Mouse (Mus musculus): ENCODE results near the gene Hgfac. TPM values are rescaled to one million over a fixed set of nuclear protein-coding genes. Genes with fewer than 3 reads are reported as not detected.

The Hgfac gene
- polyA plus RNA-seq, 1 experiment = 5.8 TPM

GRCm38 (mm10) chr5:35006599-35006998, 34.7 kb upstream of the Hgfac start:
- Histone ChIP-seq H3K4me1 (ENCODE audit: control insufficient read depth, insufficient read depth, low read length) (no peaks in the 10 kb centered on the region), H3K4me3 (replicated peaks; ENCODE audit: control insufficient read depth, low read depth, low read length) (no peak overlapping the region), H3K27ac (ENCODE audit: control insufficient read depth, insufficient read depth, low read depth, low read length, poor library complexity) (no peak overlapping the region)
- TF ChIP-seq POLR2A (IDR thresholded peaks at IDR 0.05; ENCODE audit: borderline replicate concordance, control insufficient read depth, low read depth, low read length) (no peak), CTCF (IDR thresholded peaks at IDR 0.05; ENCODE audit: control insufficient read depth, insufficient read depth, low read length) (no peak)
- WGBS = 82% methylated on average over 2 of the region's 2 CpGs

DNA sequence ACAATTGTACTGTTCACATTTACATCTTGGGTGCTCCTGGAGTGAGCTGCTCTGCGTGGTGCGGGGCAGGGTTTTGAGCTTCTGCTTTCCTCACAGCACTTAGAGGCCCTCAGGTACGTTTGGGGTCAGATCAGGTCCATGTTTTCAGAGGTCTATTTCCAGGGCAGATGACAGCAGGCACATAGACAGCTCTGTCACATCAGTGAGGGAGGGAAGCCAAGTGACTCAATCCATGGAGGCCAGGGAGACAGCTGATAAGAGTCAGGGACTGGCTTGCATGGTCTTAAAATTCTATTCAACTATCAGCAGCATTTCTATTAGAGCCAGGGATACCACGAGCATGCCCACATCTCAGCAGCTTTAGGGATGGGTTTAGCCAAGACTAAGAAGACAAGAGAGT, 32.1 kb upstream of the Hgfac start:
- Histone ChIP-seq H3K27ac (ENCODE audit: control insufficient read depth, insufficient read depth, low read depth, low read length, poor library complexity) (no peak overlapping the region), H3K4me1 (ENCODE audit: control insufficient read depth, insufficient read depth, low read length) (no peaks in the 10 kb centered on the region), H3K4me3 (replicated peaks; ENCODE audit: control insufficient read depth, low read depth, low read length) (no peak overlapping the region)
- 87% methylated on average over 4 of the region's 4 CpGs for WGBS
- no peak for TF ChIP-seq CTCF (IDR thresholded peaks at IDR 0.05; ENCODE audit: control insufficient read depth, insufficient read depth, low read length)
- TF ChIP-seq POLR2A (IDR thresholded peaks at IDR 0.05; ENCODE audit: borderline replicate concordance, control insufficient read depth, low read depth, low read length) = no peak

DNA sequence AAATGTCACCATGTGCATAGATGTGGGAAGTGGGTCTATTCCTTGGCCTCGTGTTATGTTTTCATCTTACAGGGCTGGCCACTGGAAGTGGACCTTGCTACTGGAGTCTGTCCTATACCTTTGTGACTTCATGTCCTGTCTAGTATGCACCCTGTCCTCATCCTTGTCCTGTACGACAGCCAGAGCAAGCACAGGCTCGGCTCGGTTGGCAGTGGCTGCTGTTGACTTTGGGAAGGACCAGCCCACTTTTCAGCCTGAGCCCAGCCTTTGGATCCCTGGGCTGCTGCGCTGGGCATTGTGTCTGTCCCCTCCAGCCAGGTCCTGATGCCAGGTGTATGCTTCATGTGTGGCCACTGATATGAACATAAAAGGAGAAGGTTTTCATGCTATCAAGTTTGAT, 30.7 kb upstream of the Hgfac start:
- Histone ChIP-seq H3K4me1 (ENCODE audit: control insufficient read depth, insufficient read depth, low read length) (no peaks in the 10 kb centered on the region), H3K4me3 (replicated peaks; ENCODE audit: control insufficient read depth, low read depth, low read length) (no peak overlapping the region), H3K27ac (ENCODE audit: control insufficient read depth, insufficient read depth, low read depth, low read length, poor library complexity) (no peak overlapping the region)
- WGBS = 84% methylated on average over 5 of the region's 5 CpGs
- no peak for TF ChIP-seq POLR2A (IDR thresholded peaks at IDR 0.05; ENCODE audit: borderline replicate concordance, control insufficient read depth, low read depth, low read length)
- no peak for TF ChIP-seq CTCF (IDR thresholded peaks at IDR 0.05; ENCODE audit: control insufficient read depth, insufficient read depth, low read length)

- H3K4me3 ChIP-seq (replicated peaks; ENCODE audit: control insufficient read depth, low read depth, low read length) = no peak overlapping the region
- no peaks in the 10 kb centered on the region for H3K4me1 ChIP-seq (ENCODE audit: control insufficient read depth, insufficient read depth, low read length)
- 91% methylated on average over 6 of the region's 6 CpGs for WGBS
- no peak overlapping the region for H3K27ac ChIP-seq (ENCODE audit: control insufficient read depth, insufficient read depth, low read depth, low read length, poor library complexity)
- TF ChIP-seq POLR2A (IDR thresholded peaks at IDR 0.05; ENCODE audit: borderline replicate concordance, control insufficient read depth, low read depth, low read length) (no peak), CTCF (IDR thresholded peaks at IDR 0.05; ENCODE audit: control insufficient read depth, insufficient read depth, low read length) (no peak)
These were observed 30.0 kb upstream of the Hgfac start for GRCm38 (mm10) chr5:35011156-35011923.

- Histone ChIP-seq H3K4me3 (replicated peaks; ENCODE audit: control insufficient read depth, low read depth, low read length) (no peak overlapping the region), H3K27ac (ENCODE audit: control insufficient read depth, insufficient read depth, low read depth, low read length, poor library complexity) (no peak overlapping the region), H3K4me1 (ENCODE audit: control insufficient read depth, insufficient read depth, low read length) (no peaks in the 10 kb centered on the region)
- no peak for TF ChIP-seq CTCF (IDR thresholded peaks at IDR 0.05; ENCODE audit: control insufficient read depth, insufficient read depth, low read length)
- TF ChIP-seq POLR2A (IDR thresholded peaks at IDR 0.05; ENCODE audit: borderline replicate concordance, control insufficient read depth, low read depth, low read length) = no peak
- 93% methylated on average over 6 of the region's 6 CpGs for WGBS
These were observed 27.3 kb upstream of the Hgfac start for GRCm38 (mm10) chr5:35014036-35014435.

DNA sequence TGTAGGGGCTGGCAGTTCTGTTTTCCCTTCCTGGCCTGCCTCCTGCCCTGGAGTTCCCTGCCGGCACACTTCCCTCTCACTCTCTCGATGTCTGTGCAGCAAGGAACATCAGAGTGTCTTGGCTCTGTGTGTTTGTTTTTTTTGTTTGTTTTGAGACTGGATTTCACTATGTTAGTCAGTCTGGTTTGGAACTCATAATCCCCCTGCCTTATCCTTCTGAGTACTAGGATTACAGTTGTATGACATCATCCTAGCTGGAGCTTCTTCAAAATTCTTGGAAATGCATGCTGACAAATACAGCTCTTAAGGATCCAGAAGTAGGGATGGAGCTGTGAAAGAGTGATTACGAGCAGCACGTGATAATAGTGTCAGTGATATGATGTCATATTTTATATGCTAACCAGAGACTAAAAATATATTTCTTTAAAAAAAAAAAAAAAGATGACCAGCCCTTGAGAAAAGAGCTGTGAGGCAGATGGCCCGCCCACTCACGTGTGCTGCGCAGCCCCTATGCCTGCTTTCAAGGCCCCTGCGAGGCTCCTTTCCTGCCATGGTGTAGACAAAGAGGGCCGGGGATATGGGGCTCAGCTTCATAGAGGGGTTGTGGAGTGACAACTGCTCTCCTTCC, 21.5 kb upstream of the Hgfac start:
- no peak overlapping the region for H3K4me3 ChIP-seq (replicated peaks; ENCODE audit: control insufficient read depth, low read depth, low read length)
- 87% methylated on average over 9 of the region's 9 CpGs for WGBS
- H3K27ac ChIP-seq (ENCODE audit: control insufficient read depth, insufficient read depth, low read depth, low read length, poor library complexity) = no peak overlapping the region
- no peak for TF ChIP-seq CTCF (IDR thresholded peaks at IDR 0.05; ENCODE audit: control insufficient read depth, insufficient read depth, low read length)
- H3K4me1 ChIP-seq (ENCODE audit: control insufficient read depth, insufficient read depth, low read length) = no peaks in the 10 kb centered on the region

DNA sequence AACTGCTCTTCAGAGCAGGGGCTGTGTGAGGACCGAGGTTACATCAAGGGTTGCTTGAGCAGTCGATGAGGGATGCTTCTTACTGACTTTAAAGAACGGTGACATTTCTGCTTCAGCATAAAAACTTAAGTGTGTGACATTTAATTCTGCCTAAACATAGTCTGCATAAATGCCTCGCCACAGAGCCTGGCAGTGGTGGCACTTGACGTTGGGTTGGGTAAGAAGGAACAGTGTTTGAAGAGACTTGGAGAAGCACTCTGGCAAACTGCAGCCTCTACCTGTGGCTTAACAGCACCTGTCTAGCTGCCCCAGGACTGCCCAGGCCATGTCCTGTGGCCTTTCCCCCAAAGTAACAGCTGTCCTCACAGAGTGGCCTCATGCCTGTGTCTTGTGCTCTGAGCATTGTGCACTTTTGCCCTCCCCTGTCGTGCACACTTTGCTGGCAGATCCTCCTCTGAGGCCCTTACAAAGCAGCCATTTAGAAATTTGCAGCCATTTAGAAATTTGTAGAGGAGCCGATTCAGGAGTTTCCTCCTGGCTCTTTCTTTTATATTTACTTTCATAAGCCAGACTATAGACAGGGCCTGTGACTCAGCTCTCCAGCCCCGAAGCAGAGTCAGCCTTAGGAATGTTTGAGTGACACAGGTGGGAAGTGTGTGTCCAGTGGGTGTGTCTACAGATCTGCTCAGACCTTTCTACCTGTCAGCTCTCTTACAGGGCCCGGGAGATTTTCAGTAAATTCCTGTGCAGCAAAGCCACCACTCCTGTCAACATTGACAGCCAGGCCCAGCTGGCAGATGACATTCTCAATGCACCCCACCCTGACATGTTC, 20.7 kb upstream of the Hgfac start:
- Histone ChIP-seq H3K4me3 (replicated peaks; ENCODE audit: control insufficient read depth, low read depth, low read length) (no peak overlapping the region), H3K27ac (ENCODE audit: control insufficient read depth, insufficient read depth, low read depth, low read length, poor library complexity) (no peak overlapping the region), H3K4me1 (ENCODE audit: control insufficient read depth, insufficient read depth, low read length) (no peaks in the 10 kb centered on the region)
- TF ChIP-seq POLR2A (IDR thresholded peaks at IDR 0.05; ENCODE audit: borderline replicate concordance, control insufficient read depth, low read depth, low read length) (no peak), CTCF (IDR thresholded peaks at IDR 0.05; ENCODE audit: control insufficient read depth, insufficient read depth, low read length) (no peak)
- 88% methylated on average over 9 of the region's 9 CpGs for WGBS

DNA sequence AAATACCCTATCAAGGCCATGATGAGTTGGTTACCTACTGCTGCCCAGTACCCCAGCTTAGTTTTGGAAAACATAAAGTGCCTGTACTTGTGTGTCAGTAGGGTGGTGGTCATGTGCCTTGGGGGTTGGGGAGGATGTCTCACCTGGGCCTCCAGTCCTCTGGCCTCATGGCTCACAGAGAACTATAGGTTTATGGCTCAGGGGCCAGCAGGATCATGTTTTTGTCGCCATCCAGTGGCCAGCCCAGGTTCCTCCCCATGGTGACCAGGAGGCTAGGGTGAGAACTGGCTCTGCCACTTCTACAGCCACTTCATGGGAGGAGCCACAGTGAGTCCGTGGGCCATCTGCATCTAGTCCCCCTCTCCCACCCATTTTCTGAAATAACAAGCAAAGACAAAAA, 16.3 kb upstream of the Hgfac start:
- 41% methylated on average over 2 of the region's 2 CpGs for WGBS
- Histone ChIP-seq H3K27ac (ENCODE audit: control insufficient read depth, insufficient read depth, low read depth, low read length, poor library complexity) (no peak overlapping the region), H3K4me1 (ENCODE audit: control insufficient read depth, insufficient read depth, low read length) (no peaks in the 10 kb centered on the region), H3K4me3 (replicated peaks; ENCODE audit: control insufficient read depth, low read depth, low read length) (no peak overlapping the region)
- TF ChIP-seq CTCF (IDR thresholded peaks at IDR 0.05; ENCODE audit: control insufficient read depth, insufficient read depth, low read length) = peak; percentile 62
- TF ChIP-seq POLR2A (IDR thresholded peaks at IDR 0.05; ENCODE audit: borderline replicate concordance, control insufficient read depth, low read depth, low read length) = no peak

Data from bone marrow, adult 2 months (tissue).